Mouse (Mus musculus) CH12.LX (cell line): ENCODE data around the gene Syn3. TPM values are rescaled to one million over a fixed set of nuclear protein-coding genes. Genes with fewer than 3 reads are reported as not detected.

Experiments
- DNase-seq: peaks from one replicate; pipeline ENCODE4 v3.0.0-alpha.2; 2013; ENCODE audit errors: extremely low read depth
- H3K27ac ChIP-seq: 2 replicates; pipeline ENCODE4 v1.5.1; 2012; ENCODE audit warnings: low read depth, mild to moderate bottlenecking, control low read depth, moderate library complexity; ENCODE audit not compliant: insufficient read depth
- H3K27me3 ChIP-seq: replicated peaks from 2 replicates; pipeline ENCODE3; 2012; ENCODE audit warnings: inconsistent platforms
- H3K36me3 ChIP-seq, 2 experiments: replicated peaks in 1 of 2; 2 replicates each; pipeline versions ENCODE3 to v1.6.1; 2012; ENCODE audit warnings: inconsistent platforms in 1 of 2, low read length in 1 of 2, mild to moderate bottlenecking in 1 of 2, mixed read lengths in 1 of 2, moderate library complexity in 1 of 2; ENCODE audit not compliant: control insufficient read depth in 1 of 2, insufficient read depth in 1 of 2
- H3K4me1 ChIP-seq, 2 experiments: 2 replicates each; pipeline ENCODE4 v1.6.1; 2012; ENCODE audit warnings: inconsistent platforms in 1 of 2, moderate library complexity in 1 of 2; ENCODE audit not compliant: insufficient read depth in 2 of 2, control insufficient read depth in 1 of 2
- H3K4me2 ChIP-seq: 2 replicates; pipeline ENCODE4 v1.6.1; 2012; ENCODE audit warnings: low read depth, mild to moderate bottlenecking, control low read depth; ENCODE audit not compliant: poor library complexity, insufficient read depth, severe bottlenecking
- H3K4me3 ChIP-seq, 3 experiments: fragments of 150-350 bp in 1 of 3; sonication (generic) in 1 of 3; replicated peaks in 1 of 3; 2 replicates each; pipeline versions ENCODE3 to v1.5.1; 2011 to 2012; ENCODE audit warnings: low read depth in 2 of 3, low read length in 2 of 3, mild to moderate bottlenecking in 2 of 3, moderate library complexity in 2 of 3, control low read depth in 1 of 3, improper control_type of control experiment in 1 of 3, inconsistent platforms in 1 of 3, mixed read lengths in 1 of 3; ENCODE audit not compliant: poor library complexity in 1 of 3
- H3K79me2 ChIP-seq: replicated peaks from 2 replicates; pipeline ENCODE4 v1.6.1; 2012; ENCODE audit warnings: mild to moderate bottlenecking, moderate library complexity; ENCODE audit not compliant: control insufficient read depth, poor library complexity, insufficient read depth, severe bottlenecking; ENCODE audit errors: extremely low read depth
- H3K9ac ChIP-seq: 2 replicates; pipeline ENCODE4 v1.6.1; 2012; ENCODE audit warnings: low read depth, mild to moderate bottlenecking, control low read depth, moderate library complexity; ENCODE audit not compliant: insufficient read depth
- H3K9me3 ChIP-seq: replicated peaks from 2 replicates; pipeline ENCODE3; 2012; ENCODE audit warnings: low read length, inconsistent platforms, mixed read lengths
- CHD2 ChIP-seq: IDR thresholded peaks from 2 replicates; pipeline ENCODE4 v1.6.1; 2011; ENCODE audit warnings: low read length, improper control_type of control experiment
- CTCF ChIP-seq, 2 experiments: IDR thresholded peaks in 1 of 2; conservative IDR thresholded peaks in 1 of 2; 2 replicates each; pipeline ENCODE4 v1.5.1; 2011 to 2012; ENCODE audit warnings: low read depth in 2 of 2, low read length in 2 of 2, improper control_type of control experiment in 1 of 2, inconsistent platforms in 1 of 2, mild to moderate bottlenecking in 1 of 2, moderate library complexity in 1 of 2
- HCFC1 ChIP-seq: IDR thresholded peaks from 2 replicates; pipeline ENCODE4 v1.6.1; 2012; ENCODE audit warnings: low read depth, mild to moderate bottlenecking, inconsistent platforms, low read length, improper control_type of control experiment
- IRF4 ChIP-seq: IDR thresholded peaks from 2 replicates; pipeline ENCODE4 v1.6.1; 2014; ENCODE audit warnings: low read depth, mild to moderate bottlenecking, inconsistent platforms, low read length, improper control_type of control experiment
- JUND ChIP-seq: conservative IDR thresholded peaks from 2 replicates; pipeline ENCODE4 v1.6.1; 2011; ENCODE audit warnings: low read depth, low read length, improper control_type of control experiment
- MAX ChIP-seq: IDR thresholded peaks from 2 replicates; pipeline ENCODE4 v1.6.1; 2011; ENCODE audit warnings: low read length, improper control_type of control experiment
- MAZ ChIP-seq: IDR thresholded peaks from 2 replicates; pipeline ENCODE4 v1.6.1; 2012; ENCODE audit warnings: low read depth, mild to moderate bottlenecking, inconsistent platforms, low read length, improper control_type of control experiment, moderate library complexity
- MEF2A ChIP-seq: IDR thresholded peaks from 2 replicates; pipeline ENCODE4 v1.6.1; 2014; ENCODE audit warnings: low read depth, mild to moderate bottlenecking, inconsistent platforms, low read length, improper control_type of control experiment, borderline replicate concordance
- MYC ChIP-seq: IDR thresholded peaks from 2 replicates; pipeline ENCODE4 v1.6.1; 2011; ENCODE audit warnings: low read depth, mild to moderate bottlenecking, improper control_type of control experiment, low read length
- NRF1 ChIP-seq: IDR thresholded peaks from 2 replicates; pipeline ENCODE4 v1.6.1; 2014; ENCODE audit warnings: low read depth, mild to moderate bottlenecking, inconsistent platforms, low read length, improper control_type of control experiment, moderate library complexity
- POLR2AphosphoS2 ChIP-seq: IDR thresholded peaks from 2 replicates; pipeline ENCODE4 v1.6.1; 2011; ENCODE audit warnings: low read depth, low read length, improper control_type of control experiment
- RAD21 ChIP-seq: IDR thresholded peaks from 2 replicates; pipeline ENCODE4 v1.6.1; 2011; ENCODE audit warnings: low read depth, mild to moderate bottlenecking, low read length, improper control_type of control experiment, moderate library complexity
- SMC3 ChIP-seq: IDR thresholded peaks from 2 replicates; pipeline ENCODE4 v1.6.1; 2011; ENCODE audit warnings: low read depth, low read length, improper control_type of control experiment
- TCF12 ChIP-seq: IDR thresholded peaks from 2 replicates; pipeline ENCODE4 v1.6.1; 2014; ENCODE audit warnings: low read depth, mild to moderate bottlenecking, inconsistent platforms, low read length, improper control_type of control experiment
- ZMIZ1 ChIP-seq: IDR thresholded peaks from 2 replicates; pipeline ENCODE4 v1.6.1; 2012; ENCODE audit warnings: low read depth, mild to moderate bottlenecking, inconsistent platforms, low read length, improper control_type of control experiment
- ZNF384 ChIP-seq: IDR thresholded peaks from 2 replicates; pipeline ENCODE4 v1.6.1; 2012; ENCODE audit warnings: low read depth, low read length, improper control_type of control experiment, inconsistent platforms
- dilution Hi-C: fragments of 300-500 bp; cut with MboI; formaldehyde crosslinking; loops from 2 replicates; pipeline ENCODE4 v1.14.3; 2020; ENCODE audit warnings: low sequenced_read_pairs; ENCODE audit not compliant: extremely low pct_unique_long_range_greater_than_20kb, extremely low pct_ligation_motif_present
- in situ Hi-C: fragments of 300-500 bp; cut with MboI; formaldehyde crosslinking; loops from 3 replicates; pipeline ENCODE4 v1.14.3; 2019; ENCODE audit warnings: low sequenced_read_pairs, low pct_ligation_motif_present, low pct_unique_long_range_greater_than_20kb, mixed read lengths
- polyA plus RNA-seq: library from polyadenylated mRNA; unstranded; fragments of >175 nt; gene quantifications from 2 replicates; pipeline ENCODE4 v1.2.1, GENCODE M21; 2012; ENCODE audit warnings: low read depth; ENCODE audit not compliant: insufficient read length
- total RNA-seq, 2 experiments: library from RNA; depleted of rRNA; stranded (reverse); fragments of 300-350 nt in 1 of 2; fragments of >200 nt in 1 of 2; gene quantifications; 2 replicates each; pipeline ENCODE4 v1.2.3; 2012 to 2014

Gene Syn3
- total and polyA plus RNA-seq, 3 experiments = 2.8 to 8.9 (median 5.6) TPM

DNA sequence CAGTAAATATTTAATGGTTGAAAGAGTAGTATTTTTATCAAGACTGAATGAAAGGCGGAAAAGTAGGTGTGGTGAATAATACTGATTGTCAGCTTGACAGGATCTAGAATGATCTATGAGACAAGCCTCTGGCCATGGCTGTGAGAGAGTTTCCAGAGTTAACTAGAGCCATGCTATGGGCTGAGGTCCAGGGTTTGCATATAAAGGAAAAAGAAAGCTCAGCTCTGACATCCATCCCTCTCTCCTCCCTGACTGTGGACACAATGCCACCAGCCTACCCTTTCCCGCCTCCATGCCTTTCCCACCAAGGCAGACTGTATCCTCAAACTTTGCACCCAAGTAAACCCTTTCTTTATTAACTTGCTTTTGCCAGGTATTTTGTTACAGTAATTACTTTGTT, 124.6 kb downstream of the Syn3 start:
- TF ChIP-seq ZNF384 = no peak
- no peak for TF ChIP-seq MYC
- TF ChIP-seq NRF1 = no peak
- no peak for TF ChIP-seq MAX
- TF ChIP-seq MAZ = no peak
- TF ChIP-seq POLR2AphosphoS2 = no peak
- TF ChIP-seq JUND = no peak
- no peak for TF ChIP-seq RAD21
- no peak for TF ChIP-seq ZMIZ1
- TF ChIP-seq TCF12 = no peak
- no peak overlapping the region for H3K4me3 ChIP-seq
- H3K36me3 ChIP-seq = peaks cover 3 to 62% of the 10 kb centered on the region in 2 experiments
- no peak overlapping the region for H3K27ac ChIP-seq
- in situ Hi-C loops = no loop called here
- no peaks in the 10 kb centered on the region for H3K79me2 ChIP-seq
- H3K9me3 ChIP-seq = no peaks in the 10 kb centered on the region
- H3K4me1 ChIP-seq = peaks cover 0 to 23% of the 10 kb centered on the region in 2 experiments; a peak in 2 of 4 replicates
- no peaks in the 10 kb centered on the region for H3K27me3 ChIP-seq
- no peak overlapping the region for H3K4me2 ChIP-seq
- H3K9ac ChIP-seq = no peak overlapping the region
- dilution Hi-C loops = no loop called here
- no peak for DNase-seq

- Histone ChIP-seq H3K27me3 (no peaks in the 10 kb centered on the region), H3K9ac (no peak overlapping the region), H3K36me3 (peaks cover 3 to 66% of the 10 kb centered on the region in 2 experiments), H3K4me3 (no peak overlapping the region), H3K9me3 (no peaks in the 10 kb centered on the region), H3K4me1 (peaks cover 0 to 14% of the 10 kb centered on the region in 2 experiments; a peak in 2 of 4 replicates), H3K4me2 (no peak overlapping the region), H3K27ac (no peak overlapping the region), H3K79me2 (no peaks in the 10 kb centered on the region)
- no peak for TF ChIP-seq POLR2AphosphoS2
- TF ChIP-seq HCFC1 = no peak
- no peak for TF ChIP-seq MYC
- TF ChIP-seq CHD2 = no peak
- TF ChIP-seq CTCF (conservative IDR thresholded peaks at IDR 0.05 in 1 of 2, IDR thresholded peaks at IDR 0.05 in 1 of 2; ENCODE audit: low read depth in 2 of 2, low read length in 2 of 2) = no peak
- no peak for TF ChIP-seq IRF4
- no peak for TF ChIP-seq MEF2A
- TF ChIP-seq MAZ = no peak
- no peak for TF ChIP-seq SMC3
- in situ Hi-C loops = no loop called here
- dilution Hi-C loops = no loop called here
- DNase-seq = no peak
These were observed 127.1 kb downstream of the Syn3 start for GRCm38 (mm10) chr10:86371561-86371960.
